Mouse (Mus musculus): ENCODE results near the gene Bco2. TPM values are rescaled to one million over a fixed set of nuclear protein-coding genes. Genes with fewer than 3 reads are reported as not detected.

Gene Bco2
- polyA plus RNA-seq, 1 experiment from 2014 or later: 0.46 TPM

Other genes with a start within 250 kb of the Bco2 start
- gene Rpl10-ps3, start 210.2 kb downstream of the Bco2 start, polyA plus RNA-seq (2016; fragmentation: Nextera tagmentation; extraction: Ambion mirVana): 110 and 119 TPM in 2 replicates
- 0.36 TPM in 1 of 2 replicates, not detected in the other for gene Plet1, start 60.7 kb downstream of the Bco2 start, polyA plus RNA-seq (2016; fragmentation: Nextera tagmentation; extraction: Ambion mirVana)
- gene Pts, start 26.5 kb downstream of the Bco2 start, polyA plus RNA-seq (2016; fragmentation: Nextera tagmentation; extraction: Ambion mirVana): 95.4 and 96.2 TPM in 2 replicates
- gene Il18, start 354 bp downstream of the Bco2 start, polyA plus RNA-seq (2016; fragmentation: Nextera tagmentation; extraction: Ambion mirVana): 12.3 and 16.1 TPM in 2 replicates
- 0.32 and 0.33 TPM in 2 replicates for gene Tex12, start 6.1 kb upstream of the Bco2 start, polyA plus RNA-seq (2016; fragmentation: Nextera tagmentation; extraction: Ambion mirVana)
- gene Sdhd, start 48.6 kb upstream of the Bco2 start, polyA plus RNA-seq (2016; fragmentation: Nextera tagmentation; extraction: Ambion mirVana): 219 and 221 TPM in 2 replicates
- 385 and 386 TPM in 2 replicates for gene Timm8b, start 48.7 kb upstream of the Bco2 start, polyA plus RNA-seq (2016; fragmentation: Nextera tagmentation; extraction: Ambion mirVana)
- gene Pih1d2, start 62.1 kb upstream of the Bco2 start, polyA plus RNA-seq (2016; fragmentation: Nextera tagmentation; extraction: Ambion mirVana): 8.2 and 8.7 TPM in 2 replicates
- gene Nkapd1, start 62.3 kb upstream of the Bco2 start, polyA plus RNA-seq (2016; fragmentation: Nextera tagmentation; extraction: Ambion mirVana): 27.0 and 28.3 TPM in 2 replicates
- 43.4 and 48.3 TPM in 2 replicates for gene Dlat, start 104.6 kb upstream of the Bco2 start, polyA plus RNA-seq (2016; fragmentation: Nextera tagmentation; extraction: Ambion mirVana)
- 18.2 and 18.6 TPM in 2 replicates for gene Dixdc1, start 184.3 kb upstream of the Bco2 start, polyA plus RNA-seq (2016; fragmentation: Nextera tagmentation; extraction: Ambion mirVana)
- 0.88 and 1.6 TPM in 2 replicates for gene 2310030G06Rik, start 191.4 kb upstream of the Bco2 start, polyA plus RNA-seq (2016; fragmentation: Nextera tagmentation; extraction: Ambion mirVana)
- gene Cryab, start 196.1 kb upstream of the Bco2 start, polyA plus RNA-seq (2016; fragmentation: Nextera tagmentation; extraction: Ambion mirVana): 3.9 and 6.5 TPM in 2 replicates
- gene Hspb2, start 197.2 kb upstream of the Bco2 start, polyA plus RNA-seq (2016; fragmentation: Nextera tagmentation; extraction: Ambion mirVana): 0.54 TPM in 1 of 2 replicates, not detected in the other
- gene Fdxacb1, start 213.1 kb upstream of the Bco2 start, polyA plus RNA-seq (2016; fragmentation: Nextera tagmentation; extraction: Ambion mirVana): 10.6 and 11.7 TPM in 2 replicates
- 38.0 and 40.6 TPM in 2 replicates for gene Alg9, start 219.8 kb upstream of the Bco2 start, polyA plus RNA-seq (2016; fragmentation: Nextera tagmentation; extraction: Ambion mirVana)
- gene 1110032A03Rik, start 220.3 kb upstream of the Bco2 start, polyA plus RNA-seq (2016; fragmentation: Nextera tagmentation; extraction: Ambion mirVana): 35.6 and 38.0 TPM in 2 replicates